ENCODE assay signal across 16 mouse cellular contexts in genomic region chr12:9979113-9979507, GRCm38 (mm10).
DNase-seq lines count a peak whose midpoint lies in the region; ATAC-seq and TF ChIP-seq lines count a peak whose summit lies in the region.
"Had no signal": no experiment of that assay in that cellular context is flagged by ENCODE, and none has a peak within 500 bp of the region (broad histone marks: within the 10 kb centered on the region; RNA-seq: fewer than 3 reads in every experiment).

No protein-coding gene starts in this region.

- H3K9me3 ChIP-seq in forebrain, embryonic 15.5 days = no peaks in the 10 kb centered on the region
- H3K9me3 ChIP-seq in forebrain, embryonic 12.5 days = no peaks in the 10 kb centered on the region
- no peaks in the 10 kb centered on the region for H3K9me3 ChIP-seq in limb, embryonic 14.5 days (ENCODE audit: control insufficient read depth, low read length)
- H3K9me3 ChIP-seq in limb, embryonic 10.5 days (replicated peaks) = no peaks in the 10 kb centered on the region
- no peaks in the 10 kb centered on the region for H3K9me3 ChIP-seq in forebrain, embryonic 16.5 days (ENCODE audit: control insufficient read depth, low read length)
- H3K9me3 ChIP-seq: embryonic facial prominence, embryonic 15.5 days; G1E; hindbrain, embryonic 13.5 days; limb, embryonic 15.5 days; midbrain, embryonic 12.5 days; stomach, embryonic 15.5 days had no signal

- H3K9ac ChIP-seq in forebrain, embryonic 15.5 days (replicated peaks) = no peak overlapping the region
- no peak overlapping the region for H3K9ac ChIP-seq in forebrain, embryonic 12.5 days
- H3K9ac ChIP-seq in limb, embryonic 14.5 days (ENCODE audit: low read depth, low read length, severe bottlenecking) = no peak overlapping the region
- no peak overlapping the region for H3K9ac ChIP-seq in forebrain, embryonic 16.5 days (replicated peaks; ENCODE audit: low read depth, low read length)
- H3K9ac ChIP-seq: embryonic facial prominence, embryonic 15.5 days; hindbrain, embryonic 13.5 days; limb, embryonic 15.5 days; midbrain, embryonic 12.5 days; stomach, embryonic 15.5 days had no signal

- 49% methylated on average over 1 of the region's 1 CpGs for WGBS in forebrain, embryonic 15.5 days
- WGBS in forebrain, embryonic 12.5 days = 83% methylated on average over 1 of the region's 1 CpGs
- WGBS in limb, embryonic 14.5 days = 60% methylated on average over 1 of the region's 1 CpGs
- 83% methylated on average over 1 of the region's 1 CpGs for WGBS in limb, embryonic 10.5 days
- 50% methylated on average over 1 of the region's 1 CpGs for WGBS in forebrain, embryonic 16.5 days

- peak; percentile 8 for DNase-seq in limb, embryonic 14.5 days (ENCODE audit: low spot score)
- DNase-seq in limb, embryonic 10.5 days (ENCODE audit: low spot score) = no peak
- no peak for DNase-seq in adrenal gland, postnatal 36 days
- DNase-seq in right cerebral cortex, postnatal 36 days (ENCODE audit: low spot score in 2 of 2) = no peak
- DNase-seq in left cerebral cortex, postnatal 36 days (ENCODE audit: low spot score in 2 of 2) = no peak
- DNase-seq: kidney, postnatal 14 days; thymus, postnatal 4 days had no signal

- no peak for TF ChIP-seq POLR2A in limb, embryonic 14.5 days (IDR thresholded peaks at IDR 0.05; ENCODE audit: borderline replicate concordance, extremely low read depth, insufficient read depth, insufficient read length)

- no peak overlapping the region for H3K4me3 ChIP-seq in forebrain, embryonic 15.5 days
- H3K4me3 ChIP-seq in forebrain, embryonic 12.5 days (replicated peaks) = no peak overlapping the region
- H3K4me3 ChIP-seq in limb, embryonic 14.5 days (replicated peaks; ENCODE audit: low read length) = no peak overlapping the region
- H3K4me3 ChIP-seq in limb, embryonic 10.5 days = no peak overlapping the region
- H3K4me3 ChIP-seq in forebrain, embryonic 16.5 days (replicated peaks; ENCODE audit: low read length) = no peak overlapping the region
- H3K4me3 ChIP-seq: embryonic facial prominence, embryonic 15.5 days; hindbrain, embryonic 13.5 days; limb, embryonic 15.5 days; midbrain, embryonic 12.5 days; stomach, embryonic 15.5 days had no signal

- no peaks in the 10 kb centered on the region for H3K27me3 ChIP-seq in forebrain, embryonic 15.5 days
- no peaks in the 10 kb centered on the region for H3K27me3 ChIP-seq in forebrain, embryonic 12.5 days
- H3K27me3 ChIP-seq in limb, embryonic 14.5 days (ENCODE audit: control insufficient read depth, insufficient read depth, low read length) = no peaks in the 10 kb centered on the region
- H3K27me3 ChIP-seq in limb, embryonic 10.5 days (ENCODE audit: low read depth, poor library complexity, severe bottlenecking) = no peaks in the 10 kb centered on the region
- H3K27me3 ChIP-seq in forebrain, embryonic 16.5 days (replicated peaks; ENCODE audit: control insufficient read depth, insufficient read depth, low read length) = no peaks in the 10 kb centered on the region
- H3K27me3 ChIP-seq: embryonic facial prominence, embryonic 15.5 days; hindbrain, embryonic 13.5 days; limb, embryonic 15.5 days; midbrain, embryonic 12.5 days; stomach, embryonic 15.5 days had no signal

- H3K27ac ChIP-seq in forebrain, embryonic 15.5 days (replicated peaks) = no peak overlapping the region
- no peak overlapping the region for H3K27ac ChIP-seq in forebrain, embryonic 12.5 days
- H3K27ac ChIP-seq in limb, embryonic 14.5 days (replicated peaks; ENCODE audit: low read depth, low read length) = no peak overlapping the region
- no peak overlapping the region for H3K27ac ChIP-seq in limb, embryonic 10.5 days
- H3K27ac ChIP-seq in forebrain, embryonic 16.5 days (ENCODE audit: low read length) = no peak overlapping the region
- H3K27ac ChIP-seq: embryonic facial prominence, embryonic 15.5 days; hindbrain, embryonic 13.5 days; limb, embryonic 15.5 days; midbrain, embryonic 12.5 days; stomach, embryonic 15.5 days had no signal

- no peak overlapping the region for H3K4me2 ChIP-seq in forebrain, embryonic 15.5 days (replicated peaks)
- H3K4me2 ChIP-seq in forebrain, embryonic 12.5 days = no peak overlapping the region
- no peak overlapping the region for H3K4me2 ChIP-seq in limb, embryonic 14.5 days (replicated peaks; ENCODE audit: low read depth, low read length, severe bottlenecking)
- H3K4me2 ChIP-seq in forebrain, embryonic 16.5 days (ENCODE audit: low read length) = no peak overlapping the region
- H3K4me2 ChIP-seq: embryonic facial prominence, embryonic 15.5 days; hindbrain, embryonic 13.5 days; limb, embryonic 15.5 days; midbrain, embryonic 12.5 days; stomach, embryonic 15.5 days had no signal

- intact Hi-C loops in left cerebral cortex, postnatal 36 days (cut with DNase I) = no loop called here

- H3K36me3 ChIP-seq in forebrain, embryonic 15.5 days = no peaks in the 10 kb centered on the region
- H3K36me3 ChIP-seq in forebrain, embryonic 12.5 days (replicated peaks) = no peaks in the 10 kb centered on the region
- H3K36me3 ChIP-seq in limb, embryonic 14.5 days (ENCODE audit: control insufficient read depth, insufficient read depth, low read length) = no peaks in the 10 kb centered on the region
- H3K36me3 ChIP-seq in limb, embryonic 10.5 days = no peaks in the 10 kb centered on the region
- H3K36me3 ChIP-seq in forebrain, embryonic 16.5 days (ENCODE audit: control insufficient read depth, insufficient read depth) = no peaks in the 10 kb centered on the region
- H3K36me3 ChIP-seq: embryonic facial prominence, embryonic 15.5 days; G1E; hindbrain, embryonic 13.5 days; limb, embryonic 15.5 days; midbrain, embryonic 12.5 days; stomach, embryonic 15.5 days had no signal

- peaks cover 11% of the 10 kb centered on the region; the same call in 1 of the 2 replicates for H3K4me1 ChIP-seq in forebrain, embryonic 15.5 days
- no peaks in the 10 kb centered on the region for H3K4me1 ChIP-seq in forebrain, embryonic 12.5 days
- H3K4me1 ChIP-seq in limb, embryonic 14.5 days (ENCODE audit: control insufficient read depth, insufficient read depth, low read length) = peaks cover 5% of the 10 kb centered on the region; the same call in 1 of the 2 replicates
- H3K4me1 ChIP-seq in limb, embryonic 10.5 days = peaks cover 6% of the 10 kb centered on the region; the same call in 1 of the 2 replicates
- peaks cover 6% of the 10 kb centered on the region for H3K4me1 ChIP-seq in forebrain, embryonic 16.5 days (replicated peaks; ENCODE audit: control insufficient read depth, insufficient read depth, low read length)
- H3K4me1 ChIP-seq: embryonic facial prominence, embryonic 15.5 days; hindbrain, embryonic 13.5 days; midbrain, embryonic 12.5 days; stomach, embryonic 15.5 days had no signal

- peak; percentile 46; the same call in 1 of the 2 replicates for ATAC-seq in forebrain, embryonic 15.5 days (replicated peaks)
- ATAC-seq in forebrain, embryonic 12.5 days (ENCODE audit: low FRiP score) = no peak
- ATAC-seq in limb, embryonic 14.5 days (ENCODE audit: low FRiP score, low read depth) = no peak
- ATAC-seq in forebrain, embryonic 16.5 days = peak; percentile 63

Comparison
In these comparisons a context has a peak if more than half of its experiments do, and no peak if none do; other contexts are left out.
1. ATAC-seq: peak in forebrain, embryonic 15.5 days (single experiment) and forebrain, embryonic 16.5 days (single experiment); none in forebrain, embryonic 12.5 days (single experiment) and limb, embryonic 14.5 days (single experiment).